Mouse (Mus musculus): ENCODE results near the gene Ina. TPM values are rescaled to one million over a fixed set of nuclear protein-coding genes. Genes with fewer than 3 reads are reported as not detected.
"Not testable (repeated sequence)": the region's sequence is repeated elsewhere in the genome, so short reads cannot be mapped to it uniquely, and the experiment has no call there.

Ina gene
- polyA plus RNA-seq, 1 experiment from 2014 or later = 295 TPM

GRCm38 (mm10) chr19:46983352-46983965 is 31.0 kb upstream of the Ina start:
- Histone ChIP-seq H3K4me1 (replicated peaks; ENCODE audit: control insufficient read depth, insufficient read depth, low read length) (peaks cover under 1% of the 10 kb centered on the region; the same call in 1 of the 2 replicates), H3K36me3 (ENCODE audit: control insufficient read depth, insufficient read depth) (no peaks in the 10 kb centered on the region), H3K9me3 (ENCODE audit: control insufficient read depth, low read length) (no peaks in the 10 kb centered on the region), H3K9ac (replicated peaks; ENCODE audit: low read depth, low read length) (no peak overlapping the region), H3K27me3 (replicated peaks; ENCODE audit: control insufficient read depth, insufficient read depth, low read length) (no peaks in the 10 kb centered on the region), H3K4me3 (replicated peaks; ENCODE audit: low read length) (no peak overlapping the region), H3K4me2 (ENCODE audit: low read length) (no peak overlapping the region), H3K27ac (ENCODE audit: low read length) (no peak overlapping the region)
- no peak for ATAC-seq
- 52% methylated on average over 14 of the region's 14 CpGs for WGBS

GRCm38 (mm10) chr19:46983966-46984380 is 30.5 kb upstream of the Ina start:
- WGBS = 60% methylated on average over 11 of the region's 11 CpGs
- no peaks in the 10 kb centered on the region for H3K9me3 ChIP-seq (ENCODE audit: control insufficient read depth, low read length)

GRCm38 (mm10) chr19:46984726-46985622 is 29.5 kb upstream of the Ina start:
- peaks cover 2% of the 10 kb centered on the region; the same call in 1 of the 2 replicates for H3K4me1 ChIP-seq (replicated peaks; ENCODE audit: control insufficient read depth, insufficient read depth, low read length)
- no peaks in the 10 kb centered on the region for H3K9me3 ChIP-seq (ENCODE audit: control insufficient read depth, low read length)
- no peaks in the 10 kb centered on the region for H3K36me3 ChIP-seq (ENCODE audit: control insufficient read depth, insufficient read depth)
- 89% methylated on average over 13 of the region's 13 CpGs for WGBS
- H3K9ac ChIP-seq (replicated peaks; ENCODE audit: low read depth, low read length) = no peak overlapping the region
- no peak for ATAC-seq
- H3K4me2 ChIP-seq (ENCODE audit: low read length) = no peak overlapping the region
- H3K27ac ChIP-seq (ENCODE audit: low read length) = no peak overlapping the region
- no peaks in the 10 kb centered on the region for H3K27me3 ChIP-seq (replicated peaks; ENCODE audit: control insufficient read depth, insufficient read depth, low read length)
- H3K4me3 ChIP-seq (replicated peaks; ENCODE audit: low read length) = no peak overlapping the region

More at GRCm38 (mm10) chr19:46983966-46984380, 30.5 kb upstream of the Ina start:
- no peak overlapping the region for H3K4me2 ChIP-seq (ENCODE audit: low read length)
- H3K36me3 ChIP-seq (ENCODE audit: control insufficient read depth, insufficient read depth) = no peaks in the 10 kb centered on the region
- peaks cover 2% of the 10 kb centered on the region; the same call in 1 of the 2 replicates for H3K4me1 ChIP-seq (replicated peaks; ENCODE audit: control insufficient read depth, insufficient read depth, low read length)
- H3K27ac ChIP-seq (ENCODE audit: low read length) = no peak overlapping the region
- H3K27me3 ChIP-seq (replicated peaks; ENCODE audit: control insufficient read depth, insufficient read depth, low read length) = no peaks in the 10 kb centered on the region
- H3K9ac ChIP-seq (replicated peaks; ENCODE audit: low read depth, low read length) = no peak overlapping the region
- no peak overlapping the region for H3K4me3 ChIP-seq (replicated peaks; ENCODE audit: low read length)
- no peak for ATAC-seq

- no peaks in the 10 kb centered on the region for H3K9me3 ChIP-seq (ENCODE audit: control insufficient read depth, low read length)
- no peak for ATAC-seq
- no peak overlapping the region for H3K4me2 ChIP-seq (ENCODE audit: low read length)
- H3K4me3 ChIP-seq (replicated peaks; ENCODE audit: low read length) = no peak overlapping the region
- no peak overlapping the region for H3K27ac ChIP-seq (ENCODE audit: low read length)
- no peaks in the 10 kb centered on the region for H3K36me3 ChIP-seq (ENCODE audit: control insufficient read depth, insufficient read depth)
- no peak overlapping the region for H3K9ac ChIP-seq (replicated peaks; ENCODE audit: low read depth, low read length)
- WGBS = 85% methylated on average over 6 of the region's 6 CpGs
- peaks cover 2% of the 10 kb centered on the region; the same call in 1 of the 2 replicates for H3K4me1 ChIP-seq (replicated peaks; ENCODE audit: control insufficient read depth, insufficient read depth, low read length)
- no peaks in the 10 kb centered on the region for H3K27me3 ChIP-seq (replicated peaks; ENCODE audit: control insufficient read depth, insufficient read depth, low read length)
Measured at GRCm38 (mm10) chr19:46987646-46988045, 26.9 kb upstream of the Ina start.

- no peak overlapping the region for H3K9ac ChIP-seq (replicated peaks; ENCODE audit: low read depth, low read length)
- WGBS = 44% methylated on average over 16 of the region's 16 CpGs
- no peak for ATAC-seq
Measured at GRCm38 (mm10) chr19:46988231-46989087, 26.0 kb upstream of the Ina start.

GRCm38 (mm10) chr19:46989479-46990152 is 24.9 kb upstream of the Ina start:
- H3K36me3 ChIP-seq (ENCODE audit: control insufficient read depth, insufficient read depth) = no peaks in the 10 kb centered on the region
- no peak overlapping the region for H3K27ac ChIP-seq (ENCODE audit: low read length)
- H3K4me1 ChIP-seq (replicated peaks; ENCODE audit: control insufficient read depth, insufficient read depth, low read length) = peaks cover 2% of the 10 kb centered on the region; the same call in 1 of the 2 replicates
- H3K27me3 ChIP-seq (replicated peaks; ENCODE audit: control insufficient read depth, insufficient read depth, low read length) = no peaks in the 10 kb centered on the region
- H3K9me3 ChIP-seq (ENCODE audit: control insufficient read depth, low read length) = no peaks in the 10 kb centered on the region
- no peak overlapping the region for H3K4me2 ChIP-seq (ENCODE audit: low read length)
- H3K4me3 ChIP-seq (replicated peaks; ENCODE audit: low read length) = no peak overlapping the region
- ATAC-seq = no peak
- H3K9ac ChIP-seq (replicated peaks; ENCODE audit: low read depth, low read length) = no peak overlapping the region
- 66% methylated on average over 20 of the region's 20 CpGs for whole genome bisulfite sequencing

More at GRCm38 (mm10) chr19:46988231-46989087, 26.0 kb upstream of the Ina start:
- Histone ChIP-seq H3K27ac (ENCODE audit: low read length) (no peak overlapping the region), H3K36me3 (ENCODE audit: control insufficient read depth, insufficient read depth) (no peaks in the 10 kb centered on the region), H3K4me3 (replicated peaks; ENCODE audit: low read length) (no peak overlapping the region), H3K4me2 (ENCODE audit: low read length) (no peak overlapping the region), H3K9me3 (ENCODE audit: control insufficient read depth, low read length) (no peaks in the 10 kb centered on the region), H3K27me3 (replicated peaks; ENCODE audit: control insufficient read depth, insufficient read depth, low read length) (no peaks in the 10 kb centered on the region), H3K4me1 (replicated peaks; ENCODE audit: control insufficient read depth, insufficient read depth, low read length) (peaks cover 2% of the 10 kb centered on the region; the same call in 1 of the 2 replicates)

- no peak for ATAC-seq
- Histone ChIP-seq H3K9me3 (ENCODE audit: control insufficient read depth, low read length) (no peaks in the 10 kb centered on the region), H3K4me1 (replicated peaks; ENCODE audit: control insufficient read depth, insufficient read depth, low read length) (peaks cover 2% of the 10 kb centered on the region; the same call in 1 of the 2 replicates), H3K27ac (ENCODE audit: low read length) (no peak overlapping the region), H3K27me3 (replicated peaks; ENCODE audit: control insufficient read depth, insufficient read depth, low read length) (no peaks in the 10 kb centered on the region), H3K4me3 (replicated peaks; ENCODE audit: low read length) (no peak overlapping the region), H3K36me3 (ENCODE audit: control insufficient read depth, insufficient read depth) (no peaks in the 10 kb centered on the region), H3K4me2 (ENCODE audit: low read length) (no peak overlapping the region), H3K9ac (replicated peaks; ENCODE audit: low read depth, low read length) (no peak overlapping the region)
- WGBS = 87% methylated on average over 3 of the region's 3 CpGs
Measured at GRCm38 (mm10) chr19:46990153-46990518, 24.4 kb upstream of the Ina start.

GRCm38 (mm10) chr19:46990625-46991024 is 23.9 kb upstream of the Ina start:
- H3K4me3 ChIP-seq (replicated peaks; ENCODE audit: low read length); H3K27me3 ChIP-seq (replicated peaks; ENCODE audit: control insufficient read depth, insufficient read depth, low read length): not testable (repeated sequence)
- WGBS = 84% methylated on average over 8 of the region's 8 CpGs

More at GRCm38 (mm10) chr19:46990625-46991024, 23.9 kb upstream of the Ina start:
- H3K9ac ChIP-seq (replicated peaks; ENCODE audit: low read depth, low read length); H3K4me1 ChIP-seq (replicated peaks; ENCODE audit: control insufficient read depth, insufficient read depth, low read length); H3K27ac ChIP-seq (ENCODE audit: low read length); ATAC-seq; H3K9me3 ChIP-seq (ENCODE audit: control insufficient read depth, low read length); H3K36me3 ChIP-seq (ENCODE audit: control insufficient read depth, insufficient read depth); H3K4me2 ChIP-seq (ENCODE audit: low read length): not testable (repeated sequence)

Measured in forebrain, embryonic 16.5 days (tissue).